Mouse (Mus musculus) neural tube, embryonic 15.5 days (tissue): ENCODE measurements around the gene Eva1b. TPM values are rescaled to one million over a fixed set of nuclear protein-coding genes. Genes with fewer than 3 reads are reported as not detected.
A peak's percentile ranks its signal among the peaks of the same experiment; 100 is the strongest.

Experiments used
- ATAC-seq: fragments of 200-750 bp; cut with Nextera tagmentation; 2 replicates; pipeline ENCODE4 v1.8.0; 2017; ENCODE audit warnings: mild to moderate bottlenecking, moderate TSS enrichment, moderate library complexity; ENCODE audit not compliant: low FRiP score
- H3K27ac ChIP-seq: fragments of 300-500 bp; sonication (generic); replicated peaks from 2 replicates; pipeline ENCODE4 v1.5.1; 2015; ENCODE audit warnings: mild to moderate bottlenecking, inconsistent platforms
- H3K27me3 ChIP-seq: fragments of 300-500 bp; sonication (generic); replicated peaks from 2 replicates; pipeline ENCODE4 v1.6.1; 2015; ENCODE audit warnings: inconsistent platforms
- H3K36me3 ChIP-seq: fragments of 300-500 bp; sonication (generic); 2 replicates; pipeline ENCODE4 v1.6.1; 2015; ENCODE audit warnings: inconsistent platforms
- H3K4me1 ChIP-seq: fragments of 300-500 bp; sonication (generic); 2 replicates; pipeline ENCODE4 v1.6.1; 2015; ENCODE audit warnings: inconsistent platforms
- H3K4me2 ChIP-seq: fragments of 300-500 bp; sonication (generic); 2 replicates; pipeline ENCODE4 v1.6.1; 2015; ENCODE audit warnings: inconsistent platforms, mild to moderate bottlenecking, moderate library complexity
- H3K4me3 ChIP-seq: fragments of 300-500 bp; sonication (generic); replicated peaks from 2 replicates; pipeline ENCODE4 v1.5.1; 2015; ENCODE audit warnings: mild to moderate bottlenecking, inconsistent platforms
- H3K9ac ChIP-seq: fragments of 300-500 bp; sonication (generic); replicated peaks from 2 replicates; pipeline ENCODE4 v1.6.1; 2015; ENCODE audit warnings: mild to moderate bottlenecking, inconsistent platforms
- H3K9me3 ChIP-seq: fragments of 300-500 bp; sonication (generic); replicated peaks from 2 replicates; pipeline ENCODE4 v1.6.1; 2016; ENCODE audit warnings: inconsistent platforms
- WGBS: fragments of 180-500 bp; shearing (Covaris S2); methylation state at CpG from one replicate; pipeline ENCODE4 v1.1.7; 2015; ENCODE audit warnings: mixed read lengths; 5-methylcytosine and 5-hydroxymethylcytosine counted together
- polyA plus RNA-seq: library from polyadenylated mRNA; unstranded; fragments of >200 nt; fragmentation: Nextera tagmentation; extraction: Ambion mirVana; gene quantifications from 2 replicates; pipeline ENCODE4 v1.2.1, GENCODE M21; 2015

Eva1b gene
- polyA plus RNA-seq, 1 experiment from 2014 or later = 13.3 TPM

- peak; percentile 42 for ATAC-seq
- Histone ChIP-seq H3K36me3 (no peaks in the 10 kb centered on the region), H3K4me1 (peaks cover 75% of the 10 kb centered on the region), H3K9ac (peak overlapping the region; percentile 17; the same call in 1 of the 2 replicates), H3K27me3 (no peaks in the 10 kb centered on the region), H3K4me2 (peak overlapping the region; percentile 36), H3K27ac (peak overlapping the region; percentile 82), H3K9me3 (no peaks in the 10 kb centered on the region), H3K4me3 (no peak overlapping the region)
- 5% methylated on average over 12 of the region's 12 CpGs for WGBS
Measured at GRCm38 (mm10) chr4:126110374-126111152, 37.0 kb upstream of the Eva1b start.

DNA sequence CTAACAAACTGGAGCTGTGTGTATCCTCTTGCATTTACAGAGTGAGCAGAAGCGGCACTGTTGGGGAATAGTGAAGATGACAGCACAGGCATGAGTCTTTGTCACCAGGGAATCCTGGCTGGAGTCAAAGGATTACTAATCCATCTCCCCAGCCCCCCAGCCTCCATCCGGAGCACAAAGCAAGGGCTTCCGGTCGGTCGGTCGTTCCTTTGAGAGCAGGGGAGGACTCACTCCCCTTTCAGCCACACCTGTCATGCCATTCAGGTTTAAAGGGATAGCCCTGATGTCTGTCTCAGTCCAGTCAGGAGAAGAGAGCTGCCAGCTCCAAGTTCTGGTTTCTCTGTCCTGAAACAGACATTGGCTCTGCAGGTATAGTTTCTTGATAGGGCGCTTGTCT lies 36.4 kb upstream of the Eva1b start:
- Histone ChIP-seq H3K4me1 (peaks cover 73% of the 10 kb centered on the region), H3K27me3 (no peaks in the 10 kb centered on the region), H3K27ac (peak overlapping the region; percentile 82), H3K4me2 (peak overlapping the region; percentile 36), H3K9me3 (no peaks in the 10 kb centered on the region), H3K4me3 (no peak overlapping the region), H3K36me3 (no peaks in the 10 kb centered on the region), H3K9ac (peak overlapping the region; percentile 7; the same call in 1 of the 2 replicates)
- ATAC-seq = no peak
- WGBS = 19% methylated on average over 7 of the region's 7 CpGs

DNA sequence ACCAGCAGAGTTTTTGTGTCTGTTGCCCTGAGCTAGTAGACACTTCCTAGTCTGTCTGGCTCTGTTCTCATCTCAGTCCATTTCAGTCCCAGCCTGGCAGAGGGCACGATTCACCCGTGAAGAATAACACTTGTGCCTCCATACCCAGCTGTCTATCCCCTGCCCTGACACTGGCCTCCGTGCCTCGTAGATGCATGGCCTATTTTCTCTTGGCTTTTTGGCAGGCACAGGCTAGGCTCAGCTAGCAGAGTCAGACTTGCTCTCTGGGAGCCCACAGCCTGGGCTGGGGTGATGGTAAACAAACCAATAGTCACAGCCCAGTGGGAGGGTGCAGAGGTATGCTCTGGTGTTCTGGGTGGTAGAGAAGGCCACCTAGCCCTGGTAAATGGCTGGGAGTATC lies 34.3 kb upstream of the Eva1b start:
- Histone ChIP-seq H3K27me3 (no peaks in the 10 kb centered on the region), H3K36me3 (no peaks in the 10 kb centered on the region), H3K9me3 (no peaks in the 10 kb centered on the region), H3K4me2 (no peak overlapping the region), H3K4me3 (no peak overlapping the region), H3K27ac (no peak overlapping the region), H3K9ac (no peak overlapping the region), H3K4me1 (peaks cover 62% of the 10 kb centered on the region)
- 60% methylated on average over 4 of the region's 4 CpGs for WGBS
- ATAC-seq = no peak

DNA sequence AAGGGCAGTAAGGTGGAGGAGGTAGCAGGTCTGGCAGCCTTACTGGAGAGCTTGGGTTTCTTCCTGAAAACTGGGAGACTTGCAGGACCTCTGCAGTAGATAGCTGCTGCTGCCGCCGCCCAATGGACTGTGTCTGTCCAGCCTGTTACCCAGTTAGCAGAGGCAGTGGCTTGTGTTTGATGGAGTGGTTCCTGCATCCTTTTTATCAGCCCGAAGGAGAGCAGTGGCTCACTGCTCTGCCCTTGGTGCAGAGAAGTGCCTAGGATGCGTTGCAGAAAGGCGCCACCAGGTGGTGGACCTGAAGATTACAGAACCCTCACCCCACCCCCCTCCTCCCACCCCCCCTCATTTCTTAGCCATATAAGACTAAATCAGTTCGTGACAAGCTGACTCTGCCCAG lies 33.6 kb upstream of the Eva1b start:
- WGBS = 14% methylated on average over 6 of the region's 6 CpGs
- Histone ChIP-seq H3K27ac (no peak overlapping the region), H3K27me3 (no peaks in the 10 kb centered on the region), H3K9ac (no peak overlapping the region), H3K4me1 (peaks cover 62% of the 10 kb centered on the region), H3K4me2 (no peak overlapping the region), H3K36me3 (no peaks in the 10 kb centered on the region), H3K4me3 (no peak overlapping the region), H3K9me3 (no peaks in the 10 kb centered on the region)
- no peak for ATAC-seq

DNA sequence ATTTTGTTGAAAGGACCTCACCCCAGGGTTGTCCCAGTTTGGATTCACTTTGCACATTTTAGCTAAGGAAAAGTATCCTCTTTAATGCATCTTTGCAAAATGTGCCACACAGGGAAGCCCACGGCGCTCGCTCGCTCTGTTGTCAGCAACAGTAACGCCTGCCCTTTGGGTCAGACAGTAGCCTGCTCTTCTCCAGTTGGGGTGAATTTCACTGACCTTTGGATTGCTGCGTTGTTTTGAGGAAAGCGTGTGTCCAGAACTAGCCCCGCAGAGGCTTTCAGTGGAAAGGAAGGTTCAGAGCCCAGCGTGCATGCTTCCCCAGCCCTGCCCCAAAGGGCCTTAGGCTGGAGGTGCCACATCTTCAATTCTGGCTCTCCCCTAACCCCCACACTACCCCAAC lies 32.1 kb upstream of the Eva1b start:
- Histone ChIP-seq H3K9ac (no peak overlapping the region), H3K27ac (no peak overlapping the region), H3K9me3 (no peaks in the 10 kb centered on the region), H3K4me2 (no peak overlapping the region), H3K4me1 (peaks cover 50% of the 10 kb centered on the region), H3K4me3 (no peak overlapping the region), H3K27me3 (no peaks in the 10 kb centered on the region), H3K36me3 (no peaks in the 10 kb centered on the region)
- ATAC-seq = no peak
- WGBS = 91% methylated on average over 9 of the region's 9 CpGs

- no peaks in the 10 kb centered on the region for H3K9me3 ChIP-seq
- no peak overlapping the region for H3K9ac ChIP-seq
- no peak overlapping the region for H3K4me2 ChIP-seq
- WGBS = 58% methylated on average over 6 of the region's 6 CpGs
- H3K4me1 ChIP-seq = peaks cover 44% of the 10 kb centered on the region
- H3K36me3 ChIP-seq = peaks cover 4% of the 10 kb centered on the region
- no peak overlapping the region for H3K4me3 ChIP-seq
- H3K27me3 ChIP-seq = no peaks in the 10 kb centered on the region
- ATAC-seq = no peak
- H3K27ac ChIP-seq = no peak overlapping the region
Measured at GRCm38 (mm10) chr4:126115871-126116521, 31.5 kb upstream of the Eva1b start.

DNA sequence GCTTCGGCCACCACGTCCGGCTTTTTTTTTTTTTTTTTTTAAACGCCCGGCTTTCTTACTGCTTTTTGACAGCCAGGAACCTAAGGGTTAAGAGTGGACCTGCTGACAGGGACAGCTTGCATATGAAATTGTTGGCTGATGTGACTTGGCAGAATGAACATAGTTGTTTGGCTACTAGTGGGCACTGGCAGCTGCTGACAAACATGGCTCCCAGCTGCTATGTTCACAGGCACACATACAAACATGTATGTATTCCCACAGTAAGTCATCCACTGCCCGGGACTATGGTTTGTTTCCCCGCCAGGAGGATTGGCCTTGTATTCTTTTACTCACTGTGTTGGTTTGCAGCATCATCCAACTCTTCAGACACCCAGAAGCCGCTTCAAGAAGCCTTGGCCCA lies 30.4 kb upstream of the Eva1b start:
- no peak for ATAC-seq
- Histone ChIP-seq H3K4me1 (peaks cover 33% of the 10 kb centered on the region), H3K9me3 (no peaks in the 10 kb centered on the region), H3K27me3 (no peaks in the 10 kb centered on the region), H3K4me3 (no peak overlapping the region), H3K27ac (no peak overlapping the region), H3K36me3 (peaks cover 8% of the 10 kb centered on the region), H3K4me2 (no peak overlapping the region), H3K9ac (no peak overlapping the region)
- WGBS = 82% methylated on average over 8 of the region's 8 CpGs

DNA sequence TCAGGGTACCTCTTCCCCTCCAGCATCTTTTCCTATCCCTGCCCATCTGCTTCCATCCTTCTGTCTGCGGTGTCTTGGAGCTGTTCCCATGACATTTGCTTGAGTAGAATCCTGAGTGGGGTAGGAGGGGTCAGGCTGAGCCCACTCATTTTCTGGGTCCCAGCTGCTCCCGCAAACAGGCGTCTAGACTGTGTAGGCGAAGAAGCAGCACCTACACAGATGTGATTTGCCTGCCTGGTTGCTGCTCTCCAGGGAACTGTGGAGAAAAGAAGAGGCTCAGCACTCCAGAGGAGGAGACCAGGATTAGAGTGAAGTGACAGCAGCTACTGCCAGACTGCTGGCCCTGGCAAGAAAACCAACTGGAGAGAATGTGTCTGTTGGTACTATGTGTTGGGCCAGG lies 28.9 kb upstream of the Eva1b start:
- Histone ChIP-seq H3K27me3 (no peaks in the 10 kb centered on the region), H3K4me1 (peaks cover 28% of the 10 kb centered on the region), H3K4me3 (no peak overlapping the region), H3K4me2 (no peak overlapping the region), H3K9ac (no peak overlapping the region), H3K27ac (no peak overlapping the region), H3K36me3 (peaks cover 8% of the 10 kb centered on the region), H3K9me3 (no peaks in the 10 kb centered on the region)
- WGBS = 60% methylated on average over 4 of the region's 4 CpGs
- ATAC-seq = no peak

GRCm38 (mm10) chr4:126119051-126119450 lies 28.5 kb upstream of the Eva1b start:
- Histone ChIP-seq H3K27ac (no peak overlapping the region), H3K4me2 (no peak overlapping the region), H3K9ac (no peak overlapping the region), H3K36me3 (peaks cover 9% of the 10 kb centered on the region), H3K9me3 (no peaks in the 10 kb centered on the region), H3K27me3 (no peaks in the 10 kb centered on the region), H3K4me1 (peaks cover 25% of the 10 kb centered on the region; the same call in 1 of the 2 replicates), H3K4me3 (no peak overlapping the region)
- no peak for ATAC-seq
- 77% methylated on average over 1 of the region's 1 CpGs for WGBS

DNA sequence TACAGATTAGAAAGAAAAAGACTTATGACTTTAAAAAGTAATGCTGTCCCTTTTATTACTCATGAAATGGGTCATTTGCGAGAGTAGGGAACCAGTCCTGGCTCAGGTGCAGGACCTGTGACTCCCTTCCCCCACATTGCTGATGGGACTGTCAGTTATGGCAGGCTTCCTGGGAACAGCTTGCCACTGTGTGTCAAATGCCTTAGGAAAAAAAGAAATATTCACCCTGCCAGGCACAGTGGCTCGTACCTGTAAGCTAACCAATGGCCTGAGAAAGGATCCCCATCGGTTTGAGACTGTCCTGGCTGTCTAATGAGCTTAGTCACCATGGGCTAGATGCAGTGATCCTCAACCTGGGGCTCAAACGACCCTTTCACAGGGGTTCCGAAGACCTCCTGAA lies 27.5 kb upstream of the Eva1b start:
- no peak overlapping the region for H3K4me2 ChIP-seq
- H3K27ac ChIP-seq = no peak overlapping the region
- H3K27me3 ChIP-seq = no peaks in the 10 kb centered on the region
- WGBS = 83% methylated on average over 5 of the region's 5 CpGs
- no peak overlapping the region for H3K9ac ChIP-seq
- H3K4me1 ChIP-seq = peaks cover 25% of the 10 kb centered on the region; the same call in 1 of the 2 replicates
- peaks cover 19% of the 10 kb centered on the region for H3K36me3 ChIP-seq
- H3K4me3 ChIP-seq = no peak overlapping the region
- H3K9me3 ChIP-seq = no peaks in the 10 kb centered on the region
- ATAC-seq = no peak

DNA sequence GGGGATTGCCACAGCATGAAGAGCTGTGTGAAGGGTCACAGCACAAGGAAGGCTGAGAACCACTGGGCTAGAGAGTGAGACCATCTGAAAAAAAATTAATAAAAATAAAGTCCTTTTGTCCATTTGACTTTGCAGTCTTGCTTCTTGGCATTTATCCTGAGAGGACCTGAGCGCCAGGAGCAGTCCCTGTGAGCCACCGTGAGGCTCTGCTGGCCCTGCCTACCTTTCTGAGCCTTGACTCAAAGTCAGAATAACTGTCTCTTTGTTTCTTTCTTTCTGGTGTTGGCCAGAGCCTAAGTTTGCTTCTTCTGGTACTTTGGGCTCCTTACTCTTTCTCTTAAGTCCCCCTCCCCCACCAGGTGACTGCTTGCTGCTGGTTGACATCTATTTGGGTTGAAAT lies 27.0 kb upstream of the Eva1b start:
- H3K4me1 ChIP-seq = peaks cover 21% of the 10 kb centered on the region; the same call in 1 of the 2 replicates
- H3K4me3 ChIP-seq = no peak overlapping the region
- ATAC-seq = no peak
- H3K9ac ChIP-seq = no peak overlapping the region
- peaks cover 23% of the 10 kb centered on the region for H3K36me3 ChIP-seq
- no peaks in the 10 kb centered on the region for H3K27me3 ChIP-seq
- H3K9me3 ChIP-seq = no peaks in the 10 kb centered on the region
- 93% methylated on average over 2 of the region's 2 CpGs for WGBS
- no peak overlapping the region for H3K4me2 ChIP-seq
- H3K27ac ChIP-seq = no peak overlapping the region
